Mouse (Mus musculus) liver, embryonic 13.5 days (tissue): ENCODE results near the gene Qser1. TPM values are rescaled to one million over a fixed set of nuclear protein-coding genes. Genes with fewer than 3 reads are reported as not detected.
A peak's percentile ranks its signal among the peaks of the same experiment; 100 is the strongest.

Source experiments
- ATAC-seq: fragments of 200-750 bp; cut with Nextera tagmentation; 2 replicates; pipeline ENCODE4 v1.8.0; 2017; ENCODE audit warnings: low read depth, mild to moderate bottlenecking, moderate number of reproducible peaks, moderate library complexity
- DNase-seq: peaks from one replicate; pipeline ENCODE4 v3.0.0; 2022
- H3K27ac ChIP-seq: fragments of 300-500 bp; sonication (generic); 2 replicates; pipeline ENCODE4 v1.5.1; 2015; ENCODE audit warnings: moderate library complexity, mild to moderate bottlenecking, inconsistent platforms
- H3K27me3 ChIP-seq: fragments of 300-500 bp; sonication (generic); 2 replicates; pipeline ENCODE4 v1.6.1; 2015; ENCODE audit warnings: mild to moderate bottlenecking, inconsistent platforms
- H3K36me3 ChIP-seq: fragments of 300-500 bp; sonication (generic); 2 replicates; pipeline ENCODE4 v1.6.1; 2015; ENCODE audit warnings: mild to moderate bottlenecking, inconsistent platforms
- H3K4me1 ChIP-seq: fragments of 300-500 bp; sonication (generic); replicated peaks from 2 replicates; pipeline ENCODE4 v1.6.1; 2015; ENCODE audit warnings: inconsistent platforms
- H3K4me2 ChIP-seq: fragments of 300-500 bp; sonication (generic); 2 replicates; pipeline ENCODE4 v1.6.1; 2015; ENCODE audit warnings: inconsistent platforms, mild to moderate bottlenecking, moderate library complexity
- H3K4me3 ChIP-seq: fragments of 300-500 bp; sonication (generic); replicated peaks from 2 replicates; pipeline ENCODE4 v1.5.1; 2015; ENCODE audit warnings: mild to moderate bottlenecking, inconsistent platforms
- H3K9ac ChIP-seq: fragments of 300-500 bp; sonication (generic); 2 replicates; pipeline ENCODE4 v1.6.1; 2015; ENCODE audit warnings: mild to moderate bottlenecking, inconsistent platforms
- H3K9me3 ChIP-seq: fragments of 300-500 bp; sonication (generic); replicated peaks from 2 replicates; pipeline ENCODE4 v1.6.1; 2016; ENCODE audit warnings: inconsistent platforms
- WGBS: fragments of 180-500 bp; shearing (Covaris S2); methylation state at CpG from one replicate; pipeline ENCODE4 v1.1.7; 2015; ENCODE audit not compliant: insufficient replicate concordance; 5-methylcytosine and 5-hydroxymethylcytosine counted together
- polyA plus RNA-seq: library from polyadenylated mRNA; unstranded; fragments of >200 nt; fragmentation: Nextera tagmentation; extraction: Ambion mirVana; gene quantifications from 2 replicates; pipeline ENCODE4 v1.2.1, GENCODE M21; 2015

Qser1 gene
- polyA plus RNA-seq, 1 experiment from 2014 or later = 2.3 TPM

GRCm38 (mm10) chr2:104817555-104818330, 1.2 kb upstream of the Qser1 start:
- H3K4me3 ChIP-seq = peak overlapping the region; percentile 91
- H3K27me3 ChIP-seq = no peaks in the 10 kb centered on the region
- H3K9ac ChIP-seq = peak overlapping the region; percentile 91
- H3K27ac ChIP-seq = peak overlapping the region; percentile 93
- peaks cover 31% of the 10 kb centered on the region for H3K4me1 ChIP-seq
- H3K4me2 ChIP-seq = peak overlapping the region; percentile 99
- ATAC-seq (no peak), DNase-seq (no peak)
- no peaks in the 10 kb centered on the region for H3K36me3 ChIP-seq
- no peaks in the 10 kb centered on the region for H3K9me3 ChIP-seq
- 7% methylated on average over 15 of the region's 15 CpGs for WGBS

- 1% methylated on average over 27 of the region's 51 CpGs for WGBS
- Histone ChIP-seq H3K4me1 (peaks cover 31% of the 10 kb centered on the region), H3K4me3 (peak overlapping the region; percentile 91), H3K4me2 (peak overlapping the region; percentile 99), H3K9me3 (no peaks in the 10 kb centered on the region), H3K27me3 (no peaks in the 10 kb centered on the region), H3K9ac (peak overlapping the region; percentile 91), H3K27ac (peak overlapping the region; percentile 93), H3K36me3 (no peaks in the 10 kb centered on the region)
- ATAC-seq = peak; percentile 93
- peak; percentile 86 for DNase-seq
Observed at GRCm38 (mm10) chr2:104816866-104817439, 393 bp upstream of the Qser1 start.

- WGBS = under 1% methylated on average over 33 of the region's 33 CpGs
- Histone ChIP-seq H3K27me3 (no peaks in the 10 kb centered on the region), H3K36me3 (no peaks in the 10 kb centered on the region), H3K9ac (peak overlapping the region; percentile 91), H3K9me3 (no peaks in the 10 kb centered on the region), H3K4me2 (peak overlapping the region; percentile 99), H3K4me1 (peaks cover 34% of the 10 kb centered on the region), H3K27ac (peak overlapping the region; percentile 93), H3K4me3 (peak overlapping the region; percentile 91)
- DNase-seq (peak; percentile 42), ATAC-seq (peak; percentile 29)
Observed at GRCm38 (mm10) chr2:104815561-104816370, 794 bp downstream of the Qser1 start.

- Histone ChIP-seq H3K27me3 (no peaks in the 10 kb centered on the region), H3K4me3 (no peak overlapping the region), H3K27ac (no peak overlapping the region), H3K9ac (peak overlapping the region; percentile 22; the same call in 1 of the 2 replicates), H3K4me2 (peak overlapping the region; percentile 24; the same call in 1 of the 2 replicates), H3K36me3 (0 out of 2 replicates have a peak, but pooled peaks cover 5% of the 10 kb centered on the region), H3K4me1 (peaks cover 41% of the 10 kb centered on the region), H3K9me3 (no peaks in the 10 kb centered on the region)
- ATAC-seq = no peak
- no peak for DNase-seq
- WGBS = 54% methylated on average over 5 of the region's 5 CpGs
Observed at GRCm38 (mm10) chr2:104814181-104814951, 2.2 kb downstream of the Qser1 start.

GRCm38 (mm10) chr2:104805435-104805834, 11.1 kb downstream of the Qser1 start:
- Histone ChIP-seq H3K36me3 (0 out of 2 replicates have a peak, but pooled peaks cover 5% of the 10 kb centered on the region), H3K9ac (no peak overlapping the region), H3K27me3 (no peaks in the 10 kb centered on the region), H3K27ac (no peak overlapping the region), H3K9me3 (no peaks in the 10 kb centered on the region), H3K4me3 (no peak overlapping the region), H3K4me1 (peaks cover 6% of the 10 kb centered on the region), H3K4me2 (no peak overlapping the region)
- ATAC-seq = no peak
- DNase-seq = no peak
- 5% methylated on average over 1 of the region's 1 CpGs for WGBS

- DNase-seq = no peak
- Histone ChIP-seq H3K4me2 (no peak overlapping the region), H3K27ac (no peak overlapping the region), H3K4me3 (no peak overlapping the region), H3K27me3 (no peaks in the 10 kb centered on the region), H3K9me3 (no peaks in the 10 kb centered on the region), H3K9ac (no peak overlapping the region), H3K4me1 (no peaks in the 10 kb centered on the region), H3K36me3 (peaks cover 32% of the 10 kb centered on the region)
- 62% methylated on average over 1 of the region's 1 CpGs for WGBS
- ATAC-seq = no peak
Observed at GRCm38 (mm10) chr2:104774763-104775162, 41.8 kb downstream of the Qser1 start.

- Histone ChIP-seq H3K4me2 (no peak overlapping the region), H3K27me3 (no peaks in the 10 kb centered on the region), H3K36me3 (peaks cover 13% of the 10 kb centered on the region), H3K9ac (no peak overlapping the region), H3K27ac (no peak overlapping the region), H3K4me3 (no peak overlapping the region), H3K4me1 (no peaks in the 10 kb centered on the region), H3K9me3 (no peaks in the 10 kb centered on the region)
- ATAC-seq = peak; percentile 50; the same call in 1 of the 2 replicates
- no peak for DNase-seq
- WGBS = 59% methylated on average over 1 of the region's 1 CpGs
Observed at GRCm38 (mm10) chr2:104768697-104769096, 47.9 kb downstream of the Qser1 start.

GRCm38 (mm10) chr2:104764018-104764417, 52.5 kb downstream of the Qser1 start:
- ATAC-seq = no peak
- Histone ChIP-seq H3K4me3 (no peak overlapping the region), H3K36me3 (peaks cover 9% of the 10 kb centered on the region), H3K27me3 (no peaks in the 10 kb centered on the region), H3K9ac (no peak overlapping the region), H3K27ac (no peak overlapping the region), H3K4me1 (no peaks in the 10 kb centered on the region), H3K9me3 (no peaks in the 10 kb centered on the region), H3K4me2 (no peak overlapping the region)
- 73% methylated on average over 4 of the region's 4 CpGs for WGBS
- no peak for DNase-seq

GRCm38 (mm10) chr2:104763134-104763703, 53.3 kb downstream of the Qser1 start:
- Histone ChIP-seq H3K36me3 (peaks cover 9% of the 10 kb centered on the region), H3K4me1 (no peaks in the 10 kb centered on the region), H3K4me3 (no peak overlapping the region), H3K27ac (no peak overlapping the region), H3K9me3 (no peaks in the 10 kb centered on the region), H3K27me3 (no peaks in the 10 kb centered on the region), H3K9ac (no peak overlapping the region), H3K4me2 (no peak overlapping the region)
- ATAC-seq (no peak), DNase-seq (no peak)
- 43% methylated on average over 8 of the region's 8 CpGs for WGBS

GRCm38 (mm10) chr2:104750611-104751010, 65.9 kb downstream of the Qser1 start:
- Histone ChIP-seq H3K36me3 (no peaks in the 10 kb centered on the region), H3K27me3 (no peaks in the 10 kb centered on the region), H3K9ac (no peak overlapping the region), H3K9me3 (no peaks in the 10 kb centered on the region), H3K4me3 (no peak overlapping the region), H3K27ac (no peak overlapping the region), H3K4me1 (no peaks in the 10 kb centered on the region), H3K4me2 (no peak overlapping the region)
- ATAC-seq = no peak
- no peak for DNase-seq
- WGBS = 49% methylated on average over 3 of the region's 3 CpGs
